Mouse (Mus musculus): ENCODE measurements around the gene Rhoh.

GRCm38 (mm10) chr5:65855571-65855970 lies 5.4 kb upstream of the Rhoh start:
- TF ChIP-seq CTCF (IDR thresholded peaks at IDR 0.05; ENCODE audit: low read depth) (no peak), EP300 (IDR thresholded peaks at IDR 0.05; ENCODE audit: low read depth) (no peak)

Measured in liver, postnatal 0 days (tissue).